Mouse (Mus musculus): ENCODE data around the gene Cep68. TPM values are rescaled to one million over a fixed set of nuclear protein-coding genes. Genes with fewer than 3 reads are reported as not detected.

The Cep68 gene
- total RNA-seq (2023) = 1 to 10 TPM; 6.4 to 6.9 TPM

DNA sequence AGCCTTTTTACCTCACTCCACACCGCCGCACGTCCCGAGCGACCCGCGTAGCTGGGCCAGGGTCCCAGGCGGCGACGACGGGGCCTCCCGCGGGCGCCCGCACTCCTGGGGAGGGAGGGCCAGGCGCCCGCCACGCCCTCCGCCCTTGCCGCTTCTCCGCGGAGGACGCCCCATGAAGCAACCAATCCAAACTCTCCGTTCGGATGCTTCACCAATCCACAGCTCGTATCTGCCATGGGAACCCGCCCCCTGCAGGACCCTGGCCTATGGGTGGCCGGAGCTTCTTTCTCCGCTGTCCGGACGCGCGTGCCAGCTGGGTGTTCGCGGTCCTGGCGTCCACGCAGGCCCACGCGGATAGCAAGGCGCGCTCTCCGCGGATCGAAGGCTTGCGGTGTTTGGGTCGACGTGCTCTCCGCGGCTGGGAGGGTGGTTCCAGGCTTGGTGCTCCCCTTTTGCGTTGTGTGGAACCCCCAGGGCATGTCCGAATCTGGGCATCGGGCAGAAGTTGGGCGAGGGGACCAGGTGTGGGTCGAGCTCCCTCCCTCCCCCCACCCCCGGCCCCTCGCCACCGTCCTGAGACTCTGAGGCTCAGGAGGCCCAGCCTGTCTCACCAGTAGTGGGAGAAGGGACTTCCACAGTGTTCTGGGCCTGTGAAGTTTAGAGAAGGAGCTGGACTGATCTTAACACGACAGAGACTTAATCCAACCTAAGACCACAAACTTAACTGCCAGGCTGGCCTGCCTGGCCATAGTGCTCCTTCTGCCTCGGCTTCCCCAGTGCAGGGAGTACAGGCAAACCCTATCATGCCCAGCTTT is at the start of gene Cep68:
Gene Cep68 (minus strand): TSS at position 134 of the 815 bp plus-strand sequence.

DNA sequence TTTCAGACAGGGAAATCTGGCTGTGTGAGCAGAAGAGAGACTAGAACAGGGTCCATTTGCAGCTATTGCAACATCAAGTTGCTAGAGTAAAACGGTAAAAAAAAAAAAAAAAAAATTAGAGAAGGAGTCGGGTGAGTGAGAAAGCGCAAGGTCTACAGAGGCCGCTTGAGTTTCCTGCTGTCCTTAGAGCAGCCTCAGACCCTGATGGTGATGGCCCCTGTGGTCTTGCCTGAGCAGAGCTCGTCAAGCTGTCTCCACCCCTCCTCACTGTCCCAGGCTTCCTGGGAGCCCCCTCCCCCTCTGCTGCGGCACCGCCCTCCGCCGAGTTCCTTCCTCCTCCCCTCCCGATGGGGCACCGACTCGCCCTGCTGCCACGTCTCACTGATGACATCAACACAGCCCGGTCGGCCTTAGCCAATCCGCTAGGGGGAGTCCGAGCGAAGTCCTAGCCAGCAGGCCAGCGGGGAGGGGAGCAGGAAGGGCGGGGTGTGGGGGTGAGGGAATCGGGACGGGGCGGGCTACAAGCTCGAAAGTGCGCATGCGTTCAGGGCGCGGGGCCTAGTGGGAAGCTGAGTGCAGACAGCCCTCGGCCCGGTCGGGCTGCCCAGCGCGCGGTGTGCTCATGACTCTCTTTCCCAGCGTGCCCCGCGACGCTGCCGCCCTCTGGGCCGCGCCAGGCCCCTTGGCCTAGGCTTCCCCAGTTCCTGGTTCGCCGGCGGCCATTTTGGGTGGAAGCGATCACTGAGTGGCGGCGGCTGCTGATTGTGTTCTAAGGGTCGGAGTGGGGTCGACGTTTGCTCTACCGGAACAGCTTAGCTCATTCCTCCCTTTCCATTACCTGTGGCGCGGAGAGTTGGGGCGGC is 48.3 kb downstream of the Cep68 start, which contains the start of gene Rab1a:
Gene Rab1a (plus strand): TSS at position 720 of the 863 bp plus-strand sequence.

Other genes starting within 250 kb of the Cep68 start
- 100 to 1,000 TPM; 384 to 412 TPM for gene Actr2, start 136.5 kb downstream of the Cep68 start, total RNA-seq (2023)
- 100 to 1,000 TPM in 1 of 2 experiments, 10 to 100 TPM in 1; 96.8 to 125 TPM for gene Rab1a, start 48.0 kb downstream of the Cep68 start, total RNA-seq (2023)
- gene Slc1a4, start 83.3 kb upstream of the Cep68 start, total RNA-seq (2023) = under 1 TPM; 0.20 to 0.22 TPM